Mouse (Mus musculus) C2C12 (cell line): ENCODE measurements around the gene Pld5.

ENCODE experiments used
- CTCF ChIP-seq: IDR thresholded peaks from one replicate; pipeline ENCODE4 v1.5.1; 2011; ENCODE audit not compliant: control insufficient read depth, insufficient read depth, insufficient read length
- MAX ChIP-seq: IDR thresholded peaks from one replicate; pipeline ENCODE4 v1.6.1; 2011; ENCODE audit warnings: mild to moderate bottlenecking, control low read depth
- USF1 ChIP-seq: IDR thresholded peaks from one replicate; pipeline ENCODE4 v1.6.1; 2011; ENCODE audit warnings: low read depth, mild to moderate bottlenecking, control low read depth, moderate library complexity

DNA sequence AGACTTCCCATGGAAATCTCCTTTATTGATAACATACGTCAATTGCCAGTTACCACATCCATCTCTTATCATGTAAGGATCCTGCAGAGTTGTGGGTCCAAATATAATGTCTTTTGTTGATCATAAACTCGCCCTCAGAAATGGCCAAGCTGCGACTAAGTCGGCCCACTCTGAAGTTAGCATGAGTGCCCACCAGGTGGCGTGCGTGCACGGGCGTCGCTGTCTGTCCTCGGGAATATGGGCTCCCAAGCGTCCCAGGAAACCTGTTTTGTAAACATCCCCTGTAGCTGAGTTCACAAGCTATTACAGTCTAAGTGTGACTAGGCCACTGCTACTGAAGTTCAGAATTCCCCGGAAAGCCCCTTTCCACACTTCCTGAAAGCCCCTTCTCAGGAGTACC, 51.9 kb downstream of the Pld5 start:
- TF ChIP-seq CTCF (peak; percentile 80), USF1 (no peak), MAX (no peak)
